Mouse (Mus musculus): ENCODE results near the gene Themis.

DNA sequence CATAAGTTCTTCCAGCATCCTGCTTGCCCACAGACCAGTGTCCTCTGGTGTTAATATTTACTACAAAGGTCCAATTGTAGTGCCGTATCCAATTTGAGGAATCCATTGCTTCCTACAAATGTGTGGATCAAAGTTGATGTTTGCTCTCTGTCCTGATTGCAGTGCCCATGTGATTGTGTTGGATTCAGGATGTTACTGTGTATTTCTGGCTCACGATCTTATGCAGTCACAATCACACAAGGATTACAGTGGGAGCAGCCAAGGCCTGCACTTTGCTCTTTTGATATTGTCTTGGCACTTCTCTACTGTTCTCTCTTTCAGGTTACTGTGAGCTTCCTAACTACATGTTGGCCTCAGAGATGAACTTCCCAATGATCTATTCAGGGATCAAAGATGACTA, 20.3 kb upstream of the Themis start:
- TF ChIP-seq CHD2 (IDR thresholded peaks at IDR 0.05; ENCODE audit: low read depth, low read length) (no peak), HCFC1 (IDR thresholded peaks at IDR 0.05; ENCODE audit: borderline replicate concordance, insufficient read depth, low read length) (no peak), ZC3H11A (IDR thresholded peaks at IDR 0.05; ENCODE audit: borderline replicate concordance, low read depth, low read length) (no peak), MAFK (IDR thresholded peaks at IDR 0.05; ENCODE audit: insufficient read depth, low read depth, low read length) (no peak)

All from ES-E14 (cell line).